Mouse (Mus musculus) T-cell, adult 2 months (primary cell): ENCODE measurements around the gene Tmcc2.

Experiments
- DNase-seq: peaks from one replicate; pipeline ENCODE4 v3.0.0; 2022; ENCODE audit warnings: low spot score

Gene Tmcc2

GRCm38 (mm10) chr1:132315889-132316624 lies 75.0 kb downstream of the Tmcc2 start, which contains the start of gene Nuak2:
Nuak2 (plus strand) TSS chr1:132316126.
- peak; percentile 73 for DNase-seq

- peak; percentile 44 for DNase-seq
These were observed 78.4 kb downstream of the Tmcc2 start for GRCm38 (mm10) chr1:132312703-132313102.

GRCm38 (mm10) chr1:132312043-132312442 lies 79.0 kb downstream of the Tmcc2 start:
- DNase-seq: no peak

GRCm38 (mm10) chr1:132311174-132311859 lies 79.8 kb downstream of the Tmcc2 start:
- peak; percentile 31 for DNase-seq

- DNase-seq: no peak
These were observed 80.3 kb downstream of the Tmcc2 start for GRCm38 (mm10) chr1:132310754-132311153.

- DNase-seq: no peak
These were observed 82.4 kb downstream of the Tmcc2 start for GRCm38 (mm10) chr1:132308674-132309073.

- no peak for DNase-seq
These were observed 83.1 kb downstream of the Tmcc2 start for GRCm38 (mm10) chr1:132307962-132308361.

GRCm38 (mm10) chr1:132306808-132307207 lies 84.3 kb downstream of the Tmcc2 start:
- DNase-seq: no peak
